8 mouse cellular contexts compared by ENCODE assay signal in genomic region chrX:8175504-8176385, GRCm38 (mm10). TPM values are rescaled to one million over a fixed set of nuclear protein-coding genes. Genes with fewer than 3 reads are reported as not detected.
DNase-seq lines count a peak whose midpoint lies in the region; ATAC-seq lines count a peak whose summit lies in the region.

Gene Tbc1d25, minus strand, starts transcription at chrX:8176181.

- WGBS in embryonic facial prominence, embryonic 13.5 days = 16% methylated on average over 56 of the region's 56 CpGs
- 14% methylated on average over 56 of the region's 56 CpGs for WGBS in limb, embryonic 13.5 days
- WGBS in midbrain, embryonic 16.5 days = 16% methylated on average over 55 of the region's 56 CpGs

- H3K36me3 ChIP-seq in embryonic facial prominence, embryonic 13.5 days = no peaks in the 10 kb centered on the region
- peaks cover 6% of the 10 kb centered on the region for H3K36me3 ChIP-seq in limb, embryonic 13.5 days
- H3K36me3 ChIP-seq in midbrain, embryonic 16.5 days (ENCODE audit: control insufficient read depth, insufficient read depth, low read length) = no peaks in the 10 kb centered on the region

- H3K9me3 ChIP-seq in embryonic facial prominence, embryonic 13.5 days = no peaks in the 10 kb centered on the region
- H3K9me3 ChIP-seq in limb, embryonic 13.5 days = no peaks in the 10 kb centered on the region
- no peaks in the 10 kb centered on the region for H3K9me3 ChIP-seq in midbrain, embryonic 16.5 days (replicated peaks; ENCODE audit: control insufficient read depth, low read length, poor library complexity, severe bottlenecking)

- no peak within 1 kb of the TSS for H3K27ac ChIP-seq in embryonic facial prominence, embryonic 13.5 days
- no peak within 1 kb of the TSS for H3K27ac ChIP-seq in limb, embryonic 13.5 days
- H3K27ac ChIP-seq in midbrain, embryonic 16.5 days (ENCODE audit: low read length) = peak within 1 kb of the TSS; percentile 66

- peak within 1 kb of the TSS; percentile 62 for H3K4me3 ChIP-seq in embryonic facial prominence, embryonic 13.5 days
- H3K4me3 ChIP-seq in limb, embryonic 13.5 days = peak within 1 kb of the TSS; percentile 59
- peak within 1 kb of the TSS; percentile 62 for H3K4me3 ChIP-seq in midbrain, embryonic 16.5 days (ENCODE audit: low read depth, low read length)

- peak; percentile 96 for ATAC-seq in embryonic facial prominence, embryonic 13.5 days (ENCODE audit: insufficient number of reproducible peaks, insufficient read depth, low FRiP score, low TSS enrichment, low read depth)
- peak; percentile 94 for ATAC-seq in limb, embryonic 13.5 days (ENCODE audit: low FRiP score, low read depth)
- ATAC-seq in midbrain, embryonic 16.5 days = peak; percentile 97

- peak within 1 kb of the TSS; percentile 70 for H3K9ac ChIP-seq in embryonic facial prominence, embryonic 13.5 days
- peak within 1 kb of the TSS; percentile 67 for H3K9ac ChIP-seq in limb, embryonic 13.5 days
- peak within 1 kb of the TSS; percentile 74 for H3K9ac ChIP-seq in midbrain, embryonic 16.5 days (ENCODE audit: low read depth, low read length)

- H3K4me1 ChIP-seq in embryonic facial prominence, embryonic 13.5 days = no peaks in the 10 kb centered on the region
- H3K4me1 ChIP-seq in limb, embryonic 13.5 days = no peaks in the 10 kb centered on the region
- H3K4me1 ChIP-seq in midbrain, embryonic 16.5 days (ENCODE audit: control insufficient read depth, insufficient read depth, low read length) = peaks cover 5% of the 10 kb centered on the region; the same call in 1 of the 2 replicates

- H3K4me2 ChIP-seq in embryonic facial prominence, embryonic 13.5 days = peak within 1 kb of the TSS; percentile 57
- peak within 1 kb of the TSS; percentile 60 for H3K4me2 ChIP-seq in limb, embryonic 13.5 days (replicated peaks)
- peak within 1 kb of the TSS; percentile 48 for H3K4me2 ChIP-seq in midbrain, embryonic 16.5 days (ENCODE audit: low read length)

- no peaks in the 10 kb centered on the region for H3K27me3 ChIP-seq in embryonic facial prominence, embryonic 13.5 days
- H3K27me3 ChIP-seq in limb, embryonic 13.5 days = no peaks in the 10 kb centered on the region
- H3K27me3 ChIP-seq in midbrain, embryonic 16.5 days (ENCODE audit: control insufficient read depth, insufficient read depth, low read depth, low read length) = no peaks in the 10 kb centered on the region

- DNase-seq in 3134 (ENCODE audit: extremely low read depth, insufficient read length, low spot score) = peak; percentile 89
- DNase-seq in adrenal gland, postnatal 36 days = peak; percentile 86 to 90
- peak; percentile 89 to 91 for DNase-seq in heart, adult 18-20 months
- DNase-seq in kidney, adult 8-10 months = peak; percentile 90 to 92
- peak; percentile 70 to 85 for DNase-seq in spleen, postnatal 10 days (ENCODE audit: low spot score in 2 of 2)

RNA-seq across cellular contexts. Expression of gene Tbc1d25, which starts in this region (rescaled TPM):
- 1 to 10 TPM; 7.7 to 8.0 TPM for total RNA-seq in adrenal gland, postnatal 36 days (2021)
- 12.7 and 13.7 TPM in 2 replicates for polyA plus RNA-seq in embryonic facial prominence, embryonic 13.5 days (2015; fragmentation: Nextera tagmentation; extraction: Ambion mirVana)
- 1 to 10 TPM; 4.0 to 4.3 TPM for total RNA-seq in heart, adult 18-20 months (2021)
- 14.7 and 15.0 TPM in 2 replicates for polyA plus RNA-seq in limb, embryonic 13.5 days (2015; fragmentation: Nextera tagmentation; extraction: Ambion mirVana)
- 24.4 and 24.8 TPM in 2 replicates for polyA plus RNA-seq in midbrain, embryonic 16.5 days (2015; fragmentation: Nextera tagmentation; extraction: Ambion mirVana)
